ENCODE assay signal across 29 mouse cellular contexts in genomic region chr4:49742847-49743246, GRCm38 (mm10).
"Had no signal": no experiment of that assay in that cellular context is flagged by ENCODE, and none has a peak within 500 bp of the region (broad histone marks: within the 10 kb centered on the region; RNA-seq: fewer than 3 reads in every experiment).

No protein-coding gene starts in this region.

- H3K4me1 ChIP-seq: embryonic facial prominence, embryonic 10.5 days; embryonic facial prominence, embryonic 12.5 days; embryonic facial prominence, embryonic 13.5 days; embryonic facial prominence, embryonic 15.5 days; forebrain, embryonic 10.5 days; forebrain, embryonic 12.5 days; forebrain, embryonic 13.5 days had no signal

- H3K9ac ChIP-seq: embryonic facial prominence, embryonic 12.5 days; embryonic facial prominence, embryonic 13.5 days; embryonic facial prominence, embryonic 15.5 days; forebrain, embryonic 12.5 days; forebrain, embryonic 13.5 days; forebrain, postnatal 0 days had no signal

- ATAC-seq: forebrain, embryonic 13.5 days; forebrain, embryonic 14.5 days; forebrain, embryonic 16.5 days; forebrain, postnatal 0 days had no signal

- H3K27ac ChIP-seq: embryonic facial prominence, embryonic 10.5 days; embryonic facial prominence, embryonic 12.5 days; embryonic facial prominence, embryonic 13.5 days; embryonic facial prominence, embryonic 15.5 days; forebrain, embryonic 10.5 days; forebrain, embryonic 12.5 days; forebrain, embryonic 13.5 days; gastrocnemius, adult 2 months; heart, adult 2 months had no signal

- H3K36me3 ChIP-seq: embryonic facial prominence, embryonic 10.5 days; embryonic facial prominence, embryonic 12.5 days; embryonic facial prominence, embryonic 13.5 days; embryonic facial prominence, embryonic 15.5 days; forebrain, embryonic 10.5 days; forebrain, embryonic 12.5 days had no signal

- H3K27me3 ChIP-seq: embryonic facial prominence, embryonic 12.5 days; embryonic facial prominence, embryonic 13.5 days; embryonic facial prominence, embryonic 15.5 days; forebrain, embryonic 12.5 days; forebrain, embryonic 13.5 days had no signal

- H3K4me3 ChIP-seq: embryonic facial prominence, embryonic 10.5 days; embryonic facial prominence, embryonic 12.5 days; embryonic facial prominence, embryonic 13.5 days; embryonic facial prominence, embryonic 15.5 days; erythroblast, embryonic 14.5 days; forebrain, embryonic 10.5 days; forebrain, embryonic 12.5 days; forebrain, embryonic 13.5 days; gastrocnemius, adult 2 months; heart, adult 2 months had no signal

- DNase-seq: cerebellum, adult 18-20 months; cerebellum, adult 2 months; cerebellum, adult 8-10 months; cerebellum, adult 9-10 months; cerebellum, adult 9-11 months; cerebellum, postnatal 10 days; cerebellum, postnatal 14 days; cerebellum, postnatal 25 days; cerebellum, postnatal 36 days; embryo, embryonic 11 days; forebrain, postnatal 0 days; gastrocnemius, adult 2 months; gastrocnemius, postnatal 10 days; gastrocnemius, postnatal 14 days; gastrocnemius, postnatal 25 days; gastrocnemius, postnatal 36 days; heart, adult 11 months; heart, adult 18-20 months; heart, adult 2 months had no signal

- H3K9me3 ChIP-seq: embryonic facial prominence, embryonic 10.5 days; embryonic facial prominence, embryonic 12.5 days; embryonic facial prominence, embryonic 13.5 days; embryonic facial prominence, embryonic 15.5 days; forebrain, embryonic 10.5 days; forebrain, embryonic 12.5 days; forebrain, embryonic 13.5 days had no signal

- H3K4me2 ChIP-seq: embryonic facial prominence, embryonic 12.5 days; embryonic facial prominence, embryonic 13.5 days; embryonic facial prominence, embryonic 15.5 days; forebrain, embryonic 12.5 days; forebrain, embryonic 13.5 days had no signal
